Mouse (Mus musculus) urinary bladder, postnatal 4 days (tissue): ENCODE results near the gene Sgca.
A peak's percentile ranks its signal among the peaks of the same experiment; 100 is the strongest.
"Not testable (repeated sequence)": the region's sequence is repeated elsewhere in the genome, so short reads cannot be mapped to it uniquely, and the experiment has no call there.

ENCODE experiments used
- DNase-seq, 2 experiments: peaks; one replicate each; pipeline ENCODE4 v3.0.0; 2021 to 2022; ENCODE audit warnings: low spot score in 2 of 2

Gene Sgca

DNA sequence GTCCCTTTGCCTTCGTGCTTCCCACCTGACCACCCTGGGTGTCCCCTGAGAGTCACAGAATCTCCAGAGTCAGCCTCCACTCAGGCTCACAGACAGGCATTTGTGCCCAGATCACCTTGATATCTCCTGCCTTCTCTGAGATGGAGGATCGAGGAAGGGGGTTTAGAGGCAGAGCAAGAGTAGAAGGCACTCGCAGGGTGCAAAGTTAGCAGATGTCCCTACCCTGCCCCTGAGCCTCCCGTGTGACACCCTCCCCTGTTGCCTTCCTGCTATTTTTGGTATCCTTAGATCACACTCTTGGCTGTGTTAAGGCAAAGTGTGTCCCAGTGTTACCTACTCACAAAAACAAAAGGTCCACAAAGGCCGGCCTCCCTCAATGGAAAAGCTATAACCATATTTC, at the start of gene Sgca:
Sgca (minus strand) TSS at position 129 of the 400 bp plus-strand sequence.
- DNase-seq: no peak

GRCm38 (mm10) chr11:95025227-95026012, 49.3 kb upstream of the Sgca start:
- no peak for DNase-seq

- DNase-seq: no peak
Measured at GRCm38 (mm10) chr11:95024439-95025184, 48.5 kb upstream of the Sgca start.

GRCm38 (mm10) chr11:95023481-95023880, 47.4 kb upstream of the Sgca start:
- DNase-seq: no peak

DNA sequence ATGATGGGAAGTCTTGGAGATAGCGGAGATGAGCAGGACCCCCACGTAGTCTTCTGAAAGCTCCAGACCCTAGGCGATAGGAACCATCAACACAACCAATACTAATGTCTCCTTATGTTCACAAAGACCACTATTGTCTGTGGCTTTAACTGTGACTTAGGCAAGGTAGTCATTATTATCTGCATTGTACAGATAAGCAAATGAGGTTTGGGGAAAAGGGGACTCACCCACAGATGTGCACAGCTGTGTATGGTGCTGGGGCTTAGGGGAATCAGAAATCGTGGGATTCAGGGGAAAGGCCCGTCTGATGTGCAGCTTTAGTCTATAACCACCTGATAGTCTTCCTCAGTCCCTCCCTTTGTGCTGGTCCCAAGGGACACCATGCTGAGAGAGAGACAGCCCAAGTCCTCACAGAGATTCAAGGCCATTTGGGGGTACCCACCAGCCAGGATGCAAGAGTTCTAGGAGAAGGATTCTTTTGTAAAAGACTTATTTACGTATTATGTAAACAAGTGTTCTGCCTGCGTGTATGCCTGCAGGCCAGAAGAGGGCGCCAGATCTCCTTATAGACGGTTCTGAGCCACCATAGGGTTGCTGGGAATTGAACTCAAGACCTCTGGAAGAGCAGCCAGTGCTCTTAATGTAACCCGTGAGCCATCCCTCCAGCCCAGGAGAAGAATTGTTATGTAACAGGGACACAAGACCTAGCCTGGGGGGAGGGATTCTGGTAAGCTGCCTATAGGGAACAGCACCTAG, 46.3 kb upstream of the Sgca start:
- DNase-seq: no peak

DNA sequence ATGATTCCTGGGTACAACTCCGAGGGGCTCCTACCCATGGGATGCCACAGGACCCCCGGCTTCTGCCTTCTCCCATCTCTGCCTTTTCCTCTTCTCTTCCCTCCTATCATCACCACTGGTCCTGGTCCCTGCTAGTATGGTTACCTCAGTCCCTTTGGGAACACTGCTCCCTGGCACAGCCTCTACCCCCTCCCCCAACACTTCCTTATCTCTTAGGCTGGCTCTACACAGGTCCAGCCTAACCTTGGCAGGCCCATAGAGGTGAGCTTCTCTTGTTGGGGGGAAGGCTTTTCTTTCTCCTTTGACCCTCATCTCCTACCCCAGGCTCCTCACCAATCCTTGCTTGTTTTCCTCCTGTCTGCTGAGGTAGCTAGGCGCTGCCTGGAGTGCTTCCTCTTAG, 39.4 kb upstream of the Sgca start:
- DNase-seq: no peak

DNA sequence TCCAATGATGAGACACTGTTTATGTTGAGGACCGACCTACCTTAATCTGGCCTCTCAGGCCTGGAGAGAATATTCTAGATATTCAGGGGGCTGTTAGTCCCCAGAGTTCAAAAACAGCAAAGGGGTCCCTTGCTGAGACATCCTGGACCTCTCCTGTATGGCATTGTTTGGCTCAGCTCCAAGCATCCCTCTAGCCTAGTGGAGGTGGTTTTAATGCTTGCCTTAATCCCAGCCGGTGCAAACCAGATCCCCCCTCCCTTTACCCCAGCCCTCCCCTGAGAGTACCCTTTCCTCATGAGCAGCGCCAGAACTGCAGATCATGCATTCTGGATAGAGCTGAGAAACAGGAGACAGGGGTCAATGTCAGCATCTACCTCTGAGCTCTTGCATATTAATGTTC, 36.4 kb upstream of the Sgca start:
- no peak for DNase-seq

DNA sequence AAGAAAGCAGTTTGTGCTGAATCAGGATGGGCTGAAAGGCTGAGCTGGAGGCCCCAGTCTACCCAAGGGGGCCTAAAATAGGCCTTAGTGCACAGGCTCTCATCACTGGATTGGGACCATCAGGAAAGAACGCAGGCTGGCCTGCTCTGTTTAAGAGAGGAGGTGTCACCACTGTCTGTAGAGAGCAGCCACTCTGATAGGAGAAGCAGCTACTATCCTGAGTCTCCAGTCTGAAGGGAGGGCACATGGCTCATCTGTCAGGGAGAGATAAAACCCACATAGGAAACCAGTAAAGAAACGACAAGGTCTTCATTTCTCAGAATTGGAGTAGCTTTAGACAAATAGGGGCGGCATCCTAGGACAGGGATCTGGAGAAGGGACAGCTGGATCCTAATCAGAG, 35.9 kb upstream of the Sgca start:
- no peak for DNase-seq

GRCm38 (mm10) chr11:95011416-95011815, 35.3 kb upstream of the Sgca start:
- no peak for DNase-seq

GRCm38 (mm10) chr11:95010841-95011403, 34.8 kb upstream of the Sgca start:
- DNase-seq: not testable (repeated sequence)

- DNase-seq: no peak
Measured at GRCm38 (mm10) chr11:95010141-95010739, 34.1 kb upstream of the Sgca start.

DNA sequence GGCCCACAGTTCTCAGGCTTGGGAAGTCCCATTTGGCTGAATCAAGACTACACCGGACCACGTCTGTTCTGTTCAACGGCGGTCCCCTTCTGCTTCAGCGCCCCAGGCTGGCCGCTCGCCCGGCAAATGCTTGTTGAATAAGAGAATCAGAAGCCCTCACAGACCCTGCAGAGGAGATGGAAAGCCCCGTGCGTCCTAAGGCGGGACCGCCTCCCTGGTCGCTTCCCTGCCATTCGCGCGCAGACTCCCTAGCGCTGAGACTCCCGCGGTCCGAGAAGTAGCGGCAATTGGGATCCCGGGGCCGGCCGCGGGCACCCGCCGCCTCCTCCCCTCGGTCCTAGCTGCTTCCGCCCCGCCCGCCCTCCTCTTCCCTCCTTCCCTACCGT, 33.5 kb upstream of the Sgca start, which contains the start of gene Samd14:
Samd14 (plus strand) TSS at position 251 of the 386 bp plus-strand sequence.
- DNase-seq: peak; percentile 72 to 75

DNA sequence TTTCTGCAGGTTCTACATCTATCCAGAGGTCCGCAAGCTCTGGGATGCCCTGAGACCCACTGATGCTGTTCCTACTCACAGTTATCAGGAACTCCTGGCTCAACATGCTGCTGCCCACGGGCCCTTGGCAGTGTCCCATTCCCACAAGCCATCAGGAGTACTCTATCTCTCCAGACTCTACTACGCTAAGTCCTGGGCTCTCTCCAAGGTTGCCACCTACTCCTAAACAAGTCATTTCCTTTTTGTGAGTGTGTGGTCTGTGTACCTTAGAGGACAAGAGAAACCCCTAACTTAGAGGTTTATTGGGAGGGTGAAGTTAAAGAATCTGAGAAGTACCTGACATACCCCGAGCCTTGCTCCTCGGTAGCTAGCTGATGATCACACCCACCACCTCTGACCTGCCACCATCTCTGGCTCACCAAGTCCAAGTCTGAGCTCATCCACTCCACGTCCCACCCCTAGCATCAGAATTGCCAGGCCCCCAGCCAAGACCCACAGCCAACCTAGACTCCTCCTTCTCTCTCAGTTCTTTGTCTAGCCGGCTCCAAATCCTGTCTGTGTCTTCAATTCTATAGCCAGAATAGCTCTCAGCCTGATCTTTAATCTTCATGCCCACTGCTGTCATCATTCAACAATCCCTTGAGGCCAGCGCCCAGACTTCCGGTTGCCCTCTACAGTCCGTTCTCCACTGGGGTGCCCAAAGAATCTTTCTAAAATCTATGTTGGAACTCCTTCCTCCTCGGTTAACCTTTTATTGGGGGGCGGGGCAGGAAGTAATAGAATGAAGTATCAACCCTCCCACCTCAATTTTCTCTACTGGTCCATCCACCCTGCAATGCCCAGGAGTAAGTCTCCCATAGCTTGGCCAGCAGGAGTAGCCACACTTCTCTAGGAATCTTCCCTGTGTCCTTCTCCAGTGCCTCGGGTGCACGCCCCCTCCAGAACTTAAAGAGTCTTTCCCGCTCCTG, 32.8 kb upstream of the Sgca start:
- DNase-seq: peak in 1 of 2 experiments; percentile 55

GRCm38 (mm10) chr11:95007418-95007817, 31.3 kb upstream of the Sgca start:
- no peak for DNase-seq

DNA sequence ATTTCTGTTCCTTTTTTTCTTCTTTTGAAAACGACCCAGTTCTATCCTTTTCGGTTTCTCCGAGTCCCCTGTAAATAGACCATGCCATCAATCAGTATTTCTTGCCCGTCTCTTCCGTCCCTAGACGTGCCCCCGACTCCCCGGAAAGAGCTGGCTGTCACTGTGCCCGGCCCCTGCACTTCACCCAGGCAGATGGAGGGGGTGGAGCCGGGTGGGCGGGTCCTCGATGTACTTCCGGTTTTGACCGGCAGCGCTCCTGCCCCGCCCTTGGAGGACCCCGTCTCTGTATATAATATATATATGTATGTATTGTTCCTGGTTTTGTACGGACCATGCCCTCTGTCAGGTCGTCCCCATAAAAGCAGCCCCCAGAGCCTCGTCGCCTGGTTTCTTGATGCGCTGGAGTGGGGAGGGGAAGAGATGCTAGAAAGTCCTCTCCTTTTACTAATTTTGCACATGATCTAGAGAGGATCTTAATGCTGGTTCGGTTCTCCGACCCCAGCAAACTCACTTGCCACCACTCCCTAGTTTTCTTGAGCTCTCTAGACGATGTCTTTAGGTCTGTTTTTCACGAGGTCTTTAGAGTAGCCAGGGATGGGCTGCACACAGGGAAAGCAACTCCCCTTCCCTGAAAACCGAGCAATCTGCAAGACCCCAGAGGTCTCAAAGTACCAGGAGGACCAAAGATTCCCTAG, 30.5 kb upstream of the Sgca start:
- DNase-seq: peak; percentile 77 to 81

GRCm38 (mm10) chr11:95006038-95006437, 29.9 kb upstream of the Sgca start:
- no peak for DNase-seq

DNA sequence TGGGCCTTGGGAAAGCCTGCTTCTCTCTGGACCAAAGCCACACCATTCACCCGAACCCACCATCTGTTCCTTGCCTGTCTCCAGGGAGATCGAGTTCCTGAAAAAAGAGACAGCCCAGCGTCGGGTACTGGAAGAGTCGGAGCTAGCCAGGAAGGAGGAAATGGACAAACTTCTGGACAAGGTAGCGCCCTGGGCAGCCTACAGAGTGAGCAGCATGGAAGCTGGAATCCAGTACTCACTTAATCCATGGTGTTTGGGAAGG, 28.7 kb upstream of the Sgca start:
- no peak for DNase-seq

- no peak for DNase-seq
Measured at GRCm38 (mm10) chr11:95004136-95004936, 28.2 kb upstream of the Sgca start.

GRCm38 (mm10) chr11:95002705-95003104, 26.6 kb upstream of the Sgca start:
- no peak for DNase-seq
